Mouse (Mus musculus) neural tube, embryonic 14.5 days (tissue): Measurements from ENCODE around the gene 1810030O07Rik. TPM values are rescaled to one million over a fixed set of nuclear protein-coding genes. Genes with fewer than 3 reads are reported as not detected.

Source experiments
- ATAC-seq: fragments of 200-750 bp; cut with Nextera tagmentation; 2 replicates; pipeline ENCODE4 v1.8.0; 2017; ENCODE audit warnings: low read depth, mild to moderate bottlenecking, moderate TSS enrichment, moderate library complexity
- H3K27ac ChIP-seq: fragments of 300-500 bp; sonication (generic); 2 replicates; pipeline ENCODE4 v1.5.1; 2014; ENCODE audit warnings: low read depth, mild to moderate bottlenecking, control low read depth, low read length, moderate library complexity, mixed read lengths
- H3K27me3 ChIP-seq: fragments of 300-500 bp; sonication (generic); 2 replicates; pipeline ENCODE4 v1.6.1; 2014; ENCODE audit warnings: low read length; ENCODE audit not compliant: control insufficient read depth, insufficient read depth
- H3K36me3 ChIP-seq: fragments of 300-500 bp; sonication (generic); 2 replicates; pipeline ENCODE4 v1.6.1; 2014; ENCODE audit warnings: low read length, mixed read lengths; ENCODE audit not compliant: control insufficient read depth, insufficient read depth
- H3K4me1 ChIP-seq: fragments of 300-500 bp; sonication (generic); 2 replicates; pipeline ENCODE4 v1.6.1; 2014; ENCODE audit warnings: low read length; ENCODE audit not compliant: control insufficient read depth, insufficient read depth
- H3K4me2 ChIP-seq: fragments of 300-500 bp; sonication (generic); 2 replicates; pipeline ENCODE4 v1.6.1; 2014; ENCODE audit warnings: mild to moderate bottlenecking, low read depth, low read length, control low read depth
- H3K4me3 ChIP-seq: fragments of 300-500 bp; sonication (generic); 2 replicates; pipeline ENCODE4 v1.5.1; 2014; ENCODE audit warnings: low read depth, low read length, control low read depth, mixed read lengths
- H3K9ac ChIP-seq: fragments of 300-500 bp; sonication (generic); replicated peaks from 2 replicates; pipeline ENCODE4 v1.6.1; 2014; ENCODE audit warnings: low read depth, mild to moderate bottlenecking, control low read depth, low read length, mixed read lengths
- H3K9me3 ChIP-seq: fragments of 300-500 bp; sonication (generic); 2 replicates; pipeline ENCODE4 v1.6.1; 2016; ENCODE audit warnings: low read length; ENCODE audit not compliant: control insufficient read depth
- WGBS: fragments of 180-500 bp; shearing (Covaris S2); extraction: QIAGEN DNeasy Blood & Tissue Kit; methylation state at CpG from one replicate; pipeline ENCODE4 v1.1.7; 2014; 5-methylcytosine and 5-hydroxymethylcytosine counted together
- polyA plus RNA-seq: library from polyadenylated mRNA; unstranded; fragments of >200 nt; fragmentation: Nextera tagmentation; extraction: Ambion mirVana; gene quantifications from 2 replicates; pipeline ENCODE4 v1.2.1, GENCODE M21; 2014

The 1810030O07Rik gene
- polyA plus RNA-seq = 27.2 and 31.6 TPM in 2 replicates

DNA sequence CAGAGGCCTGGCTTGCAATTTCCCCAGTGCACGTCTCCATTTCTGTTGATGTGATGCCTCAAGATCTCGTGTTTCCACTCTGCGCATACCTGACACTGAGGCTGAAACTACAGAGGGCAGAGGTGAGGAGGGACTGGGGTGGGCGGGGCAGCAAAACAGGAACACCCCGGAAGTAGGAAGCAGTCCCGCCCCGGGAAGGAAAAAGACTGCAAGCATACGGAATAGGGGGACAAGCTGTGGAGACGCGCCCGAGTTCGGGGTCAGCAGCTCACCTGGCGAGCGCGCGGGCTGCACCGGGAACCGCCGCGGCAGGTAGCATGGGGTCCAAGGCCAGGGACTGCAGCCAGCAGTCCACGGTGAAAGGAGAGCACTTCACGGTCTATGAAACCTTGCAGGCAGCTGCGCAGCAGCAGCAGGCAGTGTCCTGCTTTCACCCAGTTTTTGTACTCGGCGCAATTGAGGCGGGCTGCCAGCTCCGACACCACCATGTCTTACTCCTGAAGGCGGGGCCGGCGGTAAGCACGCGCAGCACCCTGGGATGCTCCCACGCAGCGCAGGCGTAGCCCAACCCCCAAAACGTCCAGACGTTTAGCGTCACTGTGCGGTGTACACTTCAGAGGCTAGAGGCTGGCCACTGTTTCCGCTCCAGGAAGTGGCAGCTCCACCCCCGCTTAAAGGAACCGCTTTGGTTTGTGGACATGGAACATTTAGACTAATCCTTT lies at the start of gene 1810030O07Rik:
TSS of gene 1810030O07Rik (minus strand) at position 615 of the 722 bp plus-strand sequence.
- Histone ChIP-seq H3K4me2 (peak within 1 kb of the TSS; percentile 49), H3K27ac (peak within 1 kb of the TSS; percentile 76), H3K4me1 (peaks cover 2% of the 10 kb centered on the region; the same call in 1 of the 2 replicates), H3K9me3 (no peaks in the 10 kb centered on the region), H3K36me3 (0 out of 2 replicates have a peak, but pooled peaks cover 6% of the 10 kb centered on the region), H3K4me3 (peak within 1 kb of the TSS; percentile 55), H3K9ac (peak within 1 kb of the TSS; percentile 68), H3K27me3 (peaks cover 2% of the 10 kb centered on the region; the same call in 1 of the 2 replicates)
- ATAC-seq = peak; percentile 99
- WGBS = 14% methylated on average over 30 of the region's 42 CpGs

- H3K4me3 ChIP-seq = no peak overlapping the region
- ATAC-seq = no peak
- no peak overlapping the region for H3K27ac ChIP-seq
- H3K4me2 ChIP-seq = no peak overlapping the region
- H3K9ac ChIP-seq = no peak overlapping the region
- WGBS = 90% methylated on average over 4 of the region's 4 CpGs
- no peaks in the 10 kb centered on the region for H3K27me3 ChIP-seq
- 0 out of 2 replicates have a peak, but pooled peaks cover 4% of the 10 kb centered on the region for H3K36me3 ChIP-seq
- H3K9me3 ChIP-seq = no peaks in the 10 kb centered on the region
- H3K4me1 ChIP-seq = no peaks in the 10 kb centered on the region
These were observed 42.6 kb upstream of the 1810030O07Rik start for GRCm38 (mm10) chrX:12716036-12716435.

DNA sequence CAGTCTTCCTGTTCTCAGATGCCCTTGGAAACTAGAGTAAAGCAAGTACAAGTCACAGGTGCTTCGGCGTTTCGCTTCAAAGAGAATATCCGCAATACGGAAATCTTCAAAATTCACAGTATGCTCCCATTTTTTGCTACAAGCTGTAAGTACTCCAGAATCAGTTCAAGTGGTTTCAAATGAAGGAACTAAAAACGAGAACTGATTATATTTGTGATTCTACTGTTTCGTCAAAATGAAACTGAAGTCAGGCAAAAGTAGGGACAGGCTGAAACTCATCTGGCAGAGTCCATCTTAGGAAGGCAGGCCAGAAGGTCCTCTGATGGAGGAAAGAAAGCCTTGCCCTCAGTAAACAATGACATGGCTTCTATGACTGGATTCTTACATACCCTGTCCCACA lies 40.3 kb upstream of the 1810030O07Rik start:
- no peaks in the 10 kb centered on the region for H3K9me3 ChIP-seq
- no peaks in the 10 kb centered on the region for H3K27me3 ChIP-seq
- H3K36me3 ChIP-seq = 0 out of 2 replicates have a peak, but pooled peaks cover 4% of the 10 kb centered on the region
- ATAC-seq = no peak
- H3K4me2 ChIP-seq = no peak overlapping the region
- no peaks in the 10 kb centered on the region for H3K4me1 ChIP-seq
- H3K27ac ChIP-seq = no peak overlapping the region
- no peak overlapping the region for H3K4me3 ChIP-seq
- no peak overlapping the region for H3K9ac ChIP-seq
- WGBS = 97% methylated on average over 7 of the region's 7 CpGs

DNA sequence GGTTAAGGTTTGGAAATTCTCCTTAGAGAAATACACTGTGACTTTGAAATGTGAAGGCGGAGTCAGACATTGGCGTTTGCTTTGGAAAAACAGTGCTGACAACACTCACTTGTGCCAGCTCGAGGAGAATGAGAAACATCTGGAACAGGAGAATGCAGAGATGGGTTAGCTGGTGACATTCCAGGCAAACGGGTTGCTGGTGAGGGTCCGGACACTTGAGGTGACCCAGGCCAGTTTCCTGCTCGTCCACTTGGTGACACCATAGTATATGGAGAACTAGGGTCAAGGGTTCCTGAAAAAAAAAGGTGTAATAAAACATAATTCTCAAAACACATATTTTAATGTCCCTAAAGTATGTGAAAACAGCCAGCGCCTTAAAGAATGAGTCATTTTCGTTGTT lies 13.4 kb upstream of the 1810030O07Rik start:
- Histone ChIP-seq H3K9me3 (no peaks in the 10 kb centered on the region), H3K36me3 (peaks cover 6% of the 10 kb centered on the region; the same call in 1 of the 2 replicates), H3K4me2 (no peak overlapping the region), H3K9ac (no peak overlapping the region), H3K27me3 (no peaks in the 10 kb centered on the region), H3K27ac (no peak overlapping the region), H3K4me3 (no peak overlapping the region), H3K4me1 (no peaks in the 10 kb centered on the region)
- no peak for ATAC-seq
- WGBS = 82% methylated on average over 8 of the region's 8 CpGs

DNA sequence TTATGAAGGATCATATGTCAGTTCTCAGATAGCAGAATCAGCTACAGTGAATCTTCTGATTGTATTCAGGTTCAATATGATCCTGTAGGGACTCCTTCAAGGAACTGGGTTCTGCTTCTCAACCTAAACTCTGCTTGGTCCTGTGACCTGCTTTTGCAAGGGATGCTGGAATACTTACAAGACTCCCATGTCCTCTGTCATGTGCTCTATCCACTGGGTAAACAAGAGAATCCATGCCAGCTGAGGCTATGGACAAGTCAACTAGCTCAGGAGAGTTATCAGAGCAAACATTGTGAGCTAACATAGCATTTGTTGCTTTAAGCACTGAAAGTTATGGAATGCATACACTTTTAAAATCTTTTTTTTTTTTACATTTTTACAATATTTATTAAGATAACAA lies 12.6 kb upstream of the 1810030O07Rik start:
- Histone ChIP-seq H3K4me1 (no peaks in the 10 kb centered on the region), H3K36me3 (peaks cover 6% of the 10 kb centered on the region; the same call in 1 of the 2 replicates), H3K9me3 (no peaks in the 10 kb centered on the region), H3K4me3 (no peak overlapping the region), H3K4me2 (no peak overlapping the region), H3K27me3 (no peaks in the 10 kb centered on the region), H3K27ac (no peak overlapping the region), H3K9ac (no peak overlapping the region)
- no peak for ATAC-seq

DNA sequence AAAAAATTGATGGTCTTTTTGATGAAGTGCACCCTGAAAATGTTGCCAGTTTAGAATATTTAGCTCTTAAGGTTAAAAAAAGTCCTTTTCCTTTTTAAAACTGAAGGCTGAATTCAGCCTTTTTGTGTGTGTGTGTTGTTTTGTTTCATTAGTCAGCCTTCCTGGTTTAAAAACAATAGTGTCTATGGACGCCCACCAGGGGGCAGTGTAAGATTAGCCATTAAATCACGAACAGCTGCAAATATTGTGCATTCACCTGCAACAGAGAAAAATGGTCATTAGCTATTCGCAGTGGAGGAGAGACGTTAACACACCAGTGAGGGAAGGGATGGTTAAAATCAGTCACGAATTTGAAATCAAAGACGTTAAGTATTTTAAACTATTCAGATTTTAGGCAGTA lies 3.9 kb upstream of the 1810030O07Rik start:
- 31% methylated on average over 6 of the region's 6 CpGs for WGBS
- peaks cover 2% of the 10 kb centered on the region; the same call in 1 of the 2 replicates for H3K4me1 ChIP-seq
- H3K4me3 ChIP-seq = no peak overlapping the region
- H3K9ac ChIP-seq = no peak overlapping the region
- H3K9me3 ChIP-seq = no peaks in the 10 kb centered on the region
- H3K27ac ChIP-seq = no peak overlapping the region
- H3K4me2 ChIP-seq = no peak overlapping the region
- H3K36me3 ChIP-seq = no peaks in the 10 kb centered on the region
- peaks cover 2% of the 10 kb centered on the region; the same call in 1 of the 2 replicates for H3K27me3 ChIP-seq
- ATAC-seq = no peak

GRCm38 (mm10) chrX:12653879-12654278 lies 19.6 kb downstream of the 1810030O07Rik start:
- ATAC-seq = no peak
- Histone ChIP-seq H3K36me3 (no peaks in the 10 kb centered on the region), H3K9me3 (no peaks in the 10 kb centered on the region), H3K4me2 (no peak overlapping the region), H3K4me3 (no peak overlapping the region), H3K4me1 (no peaks in the 10 kb centered on the region), H3K9ac (no peak overlapping the region), H3K27me3 (no peaks in the 10 kb centered on the region), H3K27ac (no peak overlapping the region)
- WGBS = 74% methylated on average over 2 of the region's 2 CpGs

- Histone ChIP-seq H3K4me1 (no peaks in the 10 kb centered on the region), H3K4me2 (no peak overlapping the region), H3K27me3 (no peaks in the 10 kb centered on the region), H3K27ac (no peak overlapping the region), H3K4me3 (no peak overlapping the region), H3K9me3 (no peaks in the 10 kb centered on the region), H3K36me3 (no peaks in the 10 kb centered on the region), H3K9ac (no peak overlapping the region)
- WGBS = 94% methylated on average over 16 of the region's 16 CpGs
- ATAC-seq = no peak
These were observed 21.6 kb downstream of the 1810030O07Rik start for GRCm38 (mm10) chrX:12651906-12652305.

DNA sequence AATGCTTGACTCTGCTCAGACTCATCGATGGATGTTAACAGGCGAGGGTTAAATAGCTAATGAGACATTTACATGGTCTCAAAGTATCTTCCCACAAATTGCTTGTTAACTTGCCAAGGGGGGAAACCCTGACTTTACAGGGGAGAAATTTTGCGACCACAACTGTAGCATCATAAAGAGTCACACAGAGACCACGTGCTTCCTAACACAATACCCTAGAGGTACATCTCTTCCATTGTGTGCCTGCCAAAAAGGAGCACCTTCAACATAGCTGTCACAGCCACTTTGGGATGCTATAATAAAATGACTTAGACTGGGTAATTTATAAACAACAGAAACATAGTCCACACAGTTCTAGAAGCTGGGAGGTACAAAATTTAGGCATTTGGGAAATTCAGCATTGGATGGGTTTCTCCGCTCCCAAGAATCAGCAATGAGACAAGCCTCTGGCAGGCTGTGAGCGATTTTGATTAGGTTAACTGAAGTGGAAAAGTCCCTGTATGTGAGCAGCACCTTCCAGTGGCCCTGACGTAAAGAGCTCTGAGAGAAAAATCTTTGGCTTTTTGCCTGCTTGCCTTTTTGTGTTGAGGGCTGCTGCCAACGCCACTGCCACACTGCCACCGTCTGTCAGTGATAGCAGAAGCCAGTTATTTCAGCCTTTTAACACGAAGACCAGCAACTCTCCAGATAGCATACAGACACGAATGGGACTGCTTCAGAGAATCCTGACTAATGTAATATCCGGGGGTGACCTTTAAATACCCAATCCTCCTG lies 27.8 kb downstream of the 1810030O07Rik start:
- Histone ChIP-seq H3K9ac (no peak overlapping the region), H3K27me3 (no peaks in the 10 kb centered on the region), H3K4me1 (no peaks in the 10 kb centered on the region), H3K36me3 (no peaks in the 10 kb centered on the region), H3K4me2 (no peak overlapping the region), H3K4me3 (no peak overlapping the region), H3K27ac (no peak overlapping the region), H3K9me3 (no peaks in the 10 kb centered on the region)
- 52% methylated on average over 12 of the region's 12 CpGs for WGBS
- ATAC-seq = peak; percentile 60; the same call in 1 of the 2 replicates
